Mouse (Mus musculus) CH12.LX (cell line): ENCODE measurements around the gene Itgbl1. TPM values are rescaled to one million over a fixed set of nuclear protein-coding genes. Genes with fewer than 3 reads are reported as not detected.

ENCODE experiments used
- DNase-seq: peaks from one replicate; pipeline ENCODE4 v3.0.0-alpha.2; 2013; ENCODE audit errors: extremely low read depth
- H3K27ac ChIP-seq: 2 replicates; pipeline ENCODE4 v1.5.1; 2012; ENCODE audit warnings: low read depth, mild to moderate bottlenecking, control low read depth, moderate library complexity; ENCODE audit not compliant: insufficient read depth
- H3K27me3 ChIP-seq: replicated peaks from 2 replicates; pipeline ENCODE3; 2012; ENCODE audit warnings: inconsistent platforms
- H3K36me3 ChIP-seq, 2 experiments: replicated peaks in 1 of 2; 2 replicates each; pipeline versions ENCODE3 to v1.6.1; 2012; ENCODE audit warnings: inconsistent platforms in 1 of 2, low read length in 1 of 2, mild to moderate bottlenecking in 1 of 2, mixed read lengths in 1 of 2, moderate library complexity in 1 of 2; ENCODE audit not compliant: control insufficient read depth in 1 of 2, insufficient read depth in 1 of 2
- H3K4me1 ChIP-seq, 2 experiments: 2 replicates each; pipeline ENCODE4 v1.6.1; 2012; ENCODE audit warnings: inconsistent platforms in 1 of 2, moderate library complexity in 1 of 2; ENCODE audit not compliant: insufficient read depth in 2 of 2, control insufficient read depth in 1 of 2
- H3K4me2 ChIP-seq: 2 replicates; pipeline ENCODE4 v1.6.1; 2012; ENCODE audit warnings: low read depth, mild to moderate bottlenecking, control low read depth; ENCODE audit not compliant: poor library complexity, insufficient read depth, severe bottlenecking
- H3K4me3 ChIP-seq, 3 experiments: fragments of 150-350 bp in 1 of 3; sonication (generic) in 1 of 3; replicated peaks in 1 of 3; 2 replicates each; pipeline versions ENCODE3 to v1.5.1; 2011 to 2012; ENCODE audit warnings: low read depth in 2 of 3, low read length in 2 of 3, mild to moderate bottlenecking in 2 of 3, moderate library complexity in 2 of 3, control low read depth in 1 of 3, improper control_type of control experiment in 1 of 3, inconsistent platforms in 1 of 3, mixed read lengths in 1 of 3; ENCODE audit not compliant: poor library complexity in 1 of 3
- H3K79me2 ChIP-seq: replicated peaks from 2 replicates; pipeline ENCODE4 v1.6.1; 2012; ENCODE audit warnings: mild to moderate bottlenecking, moderate library complexity; ENCODE audit not compliant: control insufficient read depth, poor library complexity, insufficient read depth, severe bottlenecking; ENCODE audit errors: extremely low read depth
- H3K9ac ChIP-seq: 2 replicates; pipeline ENCODE4 v1.6.1; 2012; ENCODE audit warnings: low read depth, mild to moderate bottlenecking, control low read depth, moderate library complexity; ENCODE audit not compliant: insufficient read depth
- H3K9me3 ChIP-seq: replicated peaks from 2 replicates; pipeline ENCODE3; 2012; ENCODE audit warnings: low read length, inconsistent platforms, mixed read lengths
- BHLHE40 ChIP-seq: IDR thresholded peaks from 2 replicates; pipeline ENCODE4 v1.6.1; 2011; ENCODE audit warnings: mild to moderate bottlenecking, low read depth, low read length, improper control_type of control experiment
- CHD1 ChIP-seq: IDR thresholded peaks from 2 replicates; pipeline ENCODE4 v1.6.1; 2012; ENCODE audit warnings: low read depth, low read length, improper control_type of control experiment, inconsistent platforms
- CTCF ChIP-seq, 2 experiments: IDR thresholded peaks in 1 of 2; conservative IDR thresholded peaks in 1 of 2; 2 replicates each; pipeline ENCODE4 v1.5.1; 2011 to 2012; ENCODE audit warnings: low read depth in 2 of 2, low read length in 2 of 2, improper control_type of control experiment in 1 of 2, inconsistent platforms in 1 of 2, mild to moderate bottlenecking in 1 of 2, moderate library complexity in 1 of 2
- E2F4 ChIP-seq: IDR thresholded peaks from 2 replicates; pipeline ENCODE4 v1.6.1; 2011; ENCODE audit warnings: low read depth, low read length, improper control_type of control experiment; ENCODE audit not compliant: insufficient replicate concordance
- EP300 ChIP-seq: IDR thresholded peaks from 2 replicates; pipeline ENCODE4 v1.6.1; 2011; ENCODE audit warnings: low read length, improper control_type of control experiment
- ETS1 ChIP-seq: conservative IDR thresholded peaks from 2 replicates; pipeline ENCODE4 v1.6.1; 2012; ENCODE audit warnings: low read depth, mild to moderate bottlenecking, inconsistent platforms, low read length, improper control_type of control experiment, moderate library complexity
- IRF4 ChIP-seq: IDR thresholded peaks from 2 replicates; pipeline ENCODE4 v1.6.1; 2014; ENCODE audit warnings: low read depth, mild to moderate bottlenecking, inconsistent platforms, low read length, improper control_type of control experiment
- JUN ChIP-seq: IDR thresholded peaks from 2 replicates; pipeline ENCODE4 v1.6.1; 2011; ENCODE audit warnings: low read depth, mild to moderate bottlenecking, low read length, improper control_type of control experiment, moderate library complexity; ENCODE audit not compliant: insufficient read depth
- KAT2A ChIP-seq: IDR thresholded peaks from 2 replicates; pipeline ENCODE4 v1.6.1; 2012; ENCODE audit warnings: low read length, improper control_type of control experiment, inconsistent platforms; ENCODE audit not compliant: insufficient replicate concordance
- MAZ ChIP-seq: IDR thresholded peaks from 2 replicates; pipeline ENCODE4 v1.6.1; 2012; ENCODE audit warnings: low read depth, mild to moderate bottlenecking, inconsistent platforms, low read length, improper control_type of control experiment, moderate library complexity
- MEF2A ChIP-seq: IDR thresholded peaks from 2 replicates; pipeline ENCODE4 v1.6.1; 2014; ENCODE audit warnings: low read depth, mild to moderate bottlenecking, inconsistent platforms, low read length, improper control_type of control experiment, borderline replicate concordance
- NELFE ChIP-seq: IDR thresholded peaks from 2 replicates; pipeline ENCODE4 v1.6.1; 2011; ENCODE audit warnings: low read depth, low read length, improper control_type of control experiment
- NRF1 ChIP-seq: IDR thresholded peaks from 2 replicates; pipeline ENCODE4 v1.6.1; 2014; ENCODE audit warnings: low read depth, mild to moderate bottlenecking, inconsistent platforms, low read length, improper control_type of control experiment, moderate library complexity
- PAX5 ChIP-seq: IDR thresholded peaks from 2 replicates; pipeline ENCODE4 v1.6.1; 2012; ENCODE audit warnings: low read length, inconsistent platforms, mixed read lengths
- POLR2A ChIP-seq: IDR thresholded peaks from 2 replicates; pipeline ENCODE4 v1.6.1; 2011; ENCODE audit warnings: low read depth, mild to moderate bottlenecking, improper control_type of control experiment, low read length
- POLR2AphosphoS2 ChIP-seq: IDR thresholded peaks from 2 replicates; pipeline ENCODE4 v1.6.1; 2011; ENCODE audit warnings: low read depth, low read length, improper control_type of control experiment
- RAD21 ChIP-seq: IDR thresholded peaks from 2 replicates; pipeline ENCODE4 v1.6.1; 2011; ENCODE audit warnings: low read depth, mild to moderate bottlenecking, low read length, improper control_type of control experiment, moderate library complexity
- RCOR1 ChIP-seq: conservative IDR thresholded peaks from 2 replicates; pipeline ENCODE4 v1.6.1; 2012; ENCODE audit warnings: low read depth, mild to moderate bottlenecking, inconsistent platforms, low read length, improper control_type of control experiment
- SMC3 ChIP-seq: IDR thresholded peaks from 2 replicates; pipeline ENCODE4 v1.6.1; 2011; ENCODE audit warnings: low read depth, low read length, improper control_type of control experiment
- USF1 ChIP-seq: IDR thresholded peaks from 2 replicates; pipeline ENCODE4 v1.6.1; 2014; ENCODE audit warnings: low read depth, mild to moderate bottlenecking, inconsistent platforms, low read length, improper control_type of control experiment
- USF2 ChIP-seq: conservative IDR thresholded peaks from 2 replicates; pipeline ENCODE4 v1.6.1; 2011; ENCODE audit warnings: low read depth, low read length, improper control_type of control experiment
- ZC3H11A ChIP-seq: IDR thresholded peaks from 2 replicates; pipeline ENCODE4 v1.6.1; 2012; ENCODE audit warnings: low read depth, mild to moderate bottlenecking, inconsistent platforms, low read length, improper control_type of control experiment
- ZKSCAN1 ChIP-seq: IDR thresholded peaks from 2 replicates; pipeline ENCODE4 v1.6.1; 2012; ENCODE audit warnings: low read depth, inconsistent platforms, low read length, improper control_type of control experiment, borderline replicate concordance
- ZMIZ1 ChIP-seq: IDR thresholded peaks from 2 replicates; pipeline ENCODE4 v1.6.1; 2012; ENCODE audit warnings: low read depth, mild to moderate bottlenecking, inconsistent platforms, low read length, improper control_type of control experiment
- ZNF384 ChIP-seq: IDR thresholded peaks from 2 replicates; pipeline ENCODE4 v1.6.1; 2012; ENCODE audit warnings: low read depth, low read length, improper control_type of control experiment, inconsistent platforms
- dilution Hi-C: fragments of 300-500 bp; cut with MboI; formaldehyde crosslinking; loops from 2 replicates; pipeline ENCODE4 v1.14.3; 2020; ENCODE audit warnings: low sequenced_read_pairs; ENCODE audit not compliant: extremely low pct_unique_long_range_greater_than_20kb, extremely low pct_ligation_motif_present
- in situ Hi-C: fragments of 300-500 bp; cut with MboI; formaldehyde crosslinking; loops from 3 replicates; pipeline ENCODE4 v1.14.3; 2019; ENCODE audit warnings: low sequenced_read_pairs, low pct_ligation_motif_present, low pct_unique_long_range_greater_than_20kb, mixed read lengths
- polyA plus RNA-seq: library from polyadenylated mRNA; unstranded; fragments of >175 nt; gene quantifications from 2 replicates; pipeline ENCODE4 v1.2.1, GENCODE M21; 2012; ENCODE audit warnings: low read depth; ENCODE audit not compliant: insufficient read length
- total RNA-seq, 2 experiments: library from RNA; depleted of rRNA; stranded (reverse); fragments of 300-350 nt in 1 of 2; fragments of >200 nt in 1 of 2; gene quantifications; 2 replicates each; pipeline ENCODE4 v1.2.3; 2012 to 2014

Gene Itgbl1
- total and polyA plus RNA-seq, 3 experiments: not detected

GRCm38 (mm10) chr14:123742055-123742454 is 82.3 kb downstream of the Itgbl1 start:
- dilution Hi-C loops (no loop called here), in situ Hi-C loops (no loop called here)
- Histone ChIP-seq H3K9ac (no peak overlapping the region), H3K27me3 (no peaks in the 10 kb centered on the region), H3K4me3 (no peak overlapping the region), H3K4me1 (no peaks in the 10 kb centered on the region), H3K27ac (no peak overlapping the region), H3K4me2 (no peak overlapping the region), H3K79me2 (no peaks in the 10 kb centered on the region), H3K36me3 (no peaks in the 10 kb centered on the region), H3K9me3 (no peaks in the 10 kb centered on the region)
- no peak for DNase-seq
- no peak for TF ChIP-seq IRF4
- no peak for TF ChIP-seq SMC3
- TF ChIP-seq ETS1: no peak
- TF ChIP-seq USF2: no peak
- TF ChIP-seq NRF1: no peak
- TF ChIP-seq PAX5: no peak
- no peak for TF ChIP-seq POLR2AphosphoS2
- no peak for TF ChIP-seq ZNF384
- no peak for TF ChIP-seq NELFE
- no peak for TF ChIP-seq RCOR1
- TF ChIP-seq E2F4: no peak
- TF ChIP-seq ZKSCAN1: no peak
- no peak for TF ChIP-seq ZC3H11A
- no peak for TF ChIP-seq CHD1
- no peak for TF ChIP-seq ZMIZ1
- no peak for TF ChIP-seq KAT2A
- TF ChIP-seq BHLHE40: no peak

- dilution Hi-C loops: no loop called here
- H3K9ac ChIP-seq: no peak overlapping the region
- no peaks in the 10 kb centered on the region for H3K4me1 ChIP-seq
Measured at GRCm38 (mm10) chr14:123751017-123751416, 91.2 kb downstream of the Itgbl1 start.

More at GRCm38 (mm10) chr14:123751017-123751416, 91.2 kb downstream of the Itgbl1 start:
- Histone ChIP-seq H3K27ac (no peak overlapping the region), H3K79me2 (no peaks in the 10 kb centered on the region), H3K4me2 (no peak overlapping the region), H3K9me3 (no peaks in the 10 kb centered on the region), H3K4me3 (no peak overlapping the region), H3K27me3 (no peaks in the 10 kb centered on the region), H3K36me3 (no peaks in the 10 kb centered on the region)
- in situ Hi-C loops: no loop called here
- TF ChIP-seq POLR2A (no peak), JUN (no peak), RAD21 (peak; percentile 28), KAT2A (no peak), MEF2A (no peak), CTCF (conservative IDR thresholded peaks at IDR 0.05 in 1 of 2, IDR thresholded peaks at IDR 0.05 in 1 of 2; ENCODE audit: low read depth in 2 of 2, low read length in 2 of 2) (peak in 1 of 2 experiments; percentile 34; a peak in 2 of 4 replicates), USF1 (no peak), NELFE (no peak), EP300 (no peak), ZNF384 (peak; percentile 22; the same call in 1 of the 2 replicates), MAZ (no peak)
- no peak for DNase-seq
